12 mouse cellular contexts compared by ENCODE assay signal in the genomic region with DNA sequence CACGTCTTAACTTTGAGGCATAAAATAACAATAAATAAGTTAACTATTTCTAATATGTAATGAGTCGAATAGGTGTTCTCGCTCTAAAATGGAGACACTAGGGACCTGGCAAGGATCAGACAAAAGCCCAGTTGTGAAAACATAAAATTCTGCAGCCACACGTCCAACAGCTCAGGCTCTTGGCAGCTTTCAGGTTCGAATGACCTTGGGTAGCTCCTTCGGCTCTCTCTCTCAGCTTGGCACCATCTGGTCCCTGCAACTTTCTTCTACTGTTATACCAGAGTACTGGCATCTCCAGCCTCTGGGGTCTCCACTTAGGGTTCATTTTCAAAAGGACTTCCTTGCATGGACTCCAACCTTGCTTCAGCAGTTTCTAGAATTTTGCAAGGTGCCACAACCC.
"Had no signal": no experiment of that assay in that cellular context is flagged by ENCODE, and none has a peak within 500 bp of the region (broad histone marks: within the 10 kb centered on the region; RNA-seq: fewer than 3 reads in every experiment).

No protein-coding gene starts in this region.

- DNase-seq: left cerebral cortex, postnatal 4 days; liver; liver, embryonic 13.5 days; liver, postnatal 0 days; lung, adult 18-20 months; lung, adult 2 months; lung, embryonic 14.5 days; lung, postnatal 10 days; lung, postnatal 14 days; lung, postnatal 36 days; lung, postnatal 4 days; midbrain, embryonic 14.5 days had no signal
